Mouse (Mus musculus) right cerebral cortex, postnatal 36 days (tissue): ENCODE measurements around the gene Ccng1.

Source experiments
- DNase-seq, 2 experiments: peaks; one replicate each; pipeline ENCODE4 v3.0.0; 2022; ENCODE audit warnings: low spot score in 2 of 2, mixed read lengths in 1 of 2

Gene Ccng1

DNA sequence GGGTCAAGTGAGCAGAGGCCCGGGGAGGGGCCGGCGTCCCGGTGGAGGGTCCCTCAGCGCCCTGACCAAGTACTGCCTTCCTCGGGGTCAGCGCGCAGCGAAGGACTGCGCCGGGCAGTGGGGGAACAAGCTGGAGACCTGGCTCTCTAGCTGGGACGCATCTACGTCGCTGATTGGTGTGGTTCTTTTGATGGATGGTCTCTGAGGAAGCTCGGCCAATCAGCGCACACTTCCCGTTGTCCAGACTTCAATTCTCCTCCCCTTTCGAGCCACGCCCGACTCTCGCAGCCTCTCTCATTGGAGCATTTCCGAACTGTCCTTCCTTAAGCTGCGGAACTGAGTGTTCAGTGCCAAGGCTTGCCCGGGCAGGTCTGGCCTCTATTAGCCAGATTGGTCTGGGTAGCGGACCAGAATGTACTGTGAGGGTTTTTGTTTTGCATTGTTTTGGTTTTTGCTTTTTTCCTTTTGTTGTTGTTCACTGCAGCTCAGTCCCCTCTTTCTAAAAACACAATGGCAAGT, at the start of gene Ccng1:
Gene Ccng1, minus strand, starts transcription at position 203 of the 519 bp plus-strand sequence.
- peak; percentile 91 to 96 for DNase-seq

DNA sequence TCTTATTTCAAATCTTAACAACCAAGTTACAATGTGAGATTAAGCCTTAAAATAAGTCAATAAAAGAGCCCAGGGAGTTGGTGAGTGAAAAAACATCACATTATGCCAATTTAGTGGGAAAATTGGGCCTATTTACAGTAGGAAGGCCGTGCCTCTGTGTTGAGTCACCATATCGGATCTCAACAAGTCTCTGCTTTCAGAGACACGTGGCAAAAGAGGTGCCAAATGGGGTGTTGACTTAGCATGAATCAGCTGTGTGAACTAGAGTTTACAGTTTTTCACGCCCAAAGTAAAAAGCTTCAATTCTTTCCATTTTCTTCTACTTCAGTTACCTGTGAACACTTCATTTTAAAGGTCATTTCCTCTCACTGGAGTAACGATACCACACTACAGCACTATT, 35.2 kb upstream of the Ccng1 start:
- DNase-seq, result no peak

DNA sequence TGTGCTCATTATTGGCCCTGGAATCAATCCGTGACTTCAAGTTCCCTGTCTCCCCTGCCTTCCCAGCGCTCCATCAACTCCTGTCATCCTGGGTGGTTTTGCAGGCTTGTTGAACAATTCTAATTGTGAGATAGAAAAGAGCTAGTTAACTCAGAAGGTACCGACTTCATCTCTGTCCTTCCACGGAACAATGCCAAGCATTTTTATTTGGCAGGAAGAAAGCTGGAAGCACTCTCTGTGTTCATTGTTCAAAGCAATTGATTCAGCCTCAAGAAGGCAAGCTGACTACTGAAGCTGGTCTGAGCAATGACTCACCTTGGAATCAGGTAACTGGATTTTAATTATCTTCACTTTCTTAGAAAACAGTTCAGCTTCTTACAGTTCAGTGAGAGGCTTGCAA, 34.6 kb upstream of the Ccng1 start:
- no peak for DNase-seq

DNA sequence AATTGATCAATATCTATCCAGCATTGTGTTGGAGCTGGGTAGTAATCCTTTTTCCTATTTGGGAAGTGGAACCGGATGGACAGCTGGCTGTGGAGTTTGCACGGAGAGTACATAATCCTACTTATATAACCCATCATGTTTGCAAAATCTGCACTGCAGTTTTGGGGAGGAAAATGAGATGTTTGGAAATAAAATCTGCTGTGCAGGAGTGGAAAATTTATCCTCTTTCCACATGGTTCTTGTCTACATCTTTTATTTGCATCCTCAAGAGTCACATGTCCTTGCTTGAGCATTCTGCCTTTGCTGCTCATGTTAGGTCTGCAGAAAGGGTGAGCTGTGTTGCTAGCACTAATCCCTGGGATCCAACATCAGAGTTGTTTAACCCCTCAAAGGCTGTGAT, 31.8 kb upstream of the Ccng1 start:
- DNase-seq, result peak in 1 of 2 experiments; percentile 36

DNA sequence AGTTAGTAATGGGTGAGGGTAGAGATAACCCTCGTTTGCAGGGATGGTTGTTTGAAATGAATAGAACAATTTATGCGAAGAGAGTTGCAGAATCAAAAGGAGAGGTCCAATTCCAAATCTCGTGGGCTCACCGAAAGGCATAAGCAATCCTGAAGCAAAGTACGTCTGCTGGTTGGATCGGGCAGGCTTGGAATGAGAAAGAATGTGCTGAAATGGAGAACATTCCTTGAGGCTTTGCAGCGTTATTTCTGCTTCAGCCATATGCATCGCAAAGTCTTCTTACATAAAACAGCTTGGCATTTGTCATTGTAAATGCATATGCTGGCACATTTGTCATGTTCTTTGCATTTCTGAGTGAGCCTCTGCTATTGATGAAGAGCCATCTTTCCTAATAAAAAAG, 29.2 kb upstream of the Ccng1 start:
- DNase-seq, result peak; percentile 28 to 62

DNA sequence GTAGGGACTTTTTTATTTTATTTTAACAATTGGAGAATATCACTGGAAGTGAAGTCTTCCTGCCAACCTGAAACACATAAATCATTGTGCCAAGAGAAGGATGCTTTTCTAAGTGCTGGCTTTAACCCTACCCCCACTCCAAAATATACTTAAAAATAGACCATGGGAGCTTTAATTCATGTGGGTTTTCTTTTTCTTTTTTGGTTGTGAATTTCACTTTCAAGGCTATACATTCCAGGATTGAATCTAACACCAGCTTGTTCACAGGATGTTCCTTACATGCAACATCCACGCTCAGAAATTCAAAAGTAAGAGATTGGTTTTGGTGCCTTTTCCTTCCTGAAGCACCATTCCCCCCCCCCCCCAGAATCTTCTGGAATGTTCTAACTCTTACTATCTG, 28.2 kb upstream of the Ccng1 start:
- no peak for DNase-seq

DNA sequence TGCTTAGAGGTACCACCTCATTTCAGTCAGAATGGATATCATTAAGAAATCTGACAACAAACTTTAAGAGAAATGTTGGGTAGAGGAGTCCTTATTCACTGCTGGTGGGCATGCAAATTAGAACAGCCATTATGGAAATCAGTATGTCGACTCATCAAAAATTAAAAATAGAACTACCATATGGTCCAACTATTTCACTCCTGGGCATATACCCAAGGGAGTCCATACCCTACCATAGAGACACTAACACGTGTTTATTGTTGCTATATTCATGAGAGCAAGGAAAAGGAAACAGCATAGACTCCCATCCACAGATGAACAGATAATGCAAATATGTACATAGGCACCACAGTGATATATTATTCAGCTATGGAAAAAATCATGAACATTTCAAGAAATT, 26.7 kb upstream of the Ccng1 start:
- no peak for DNase-seq

DNA sequence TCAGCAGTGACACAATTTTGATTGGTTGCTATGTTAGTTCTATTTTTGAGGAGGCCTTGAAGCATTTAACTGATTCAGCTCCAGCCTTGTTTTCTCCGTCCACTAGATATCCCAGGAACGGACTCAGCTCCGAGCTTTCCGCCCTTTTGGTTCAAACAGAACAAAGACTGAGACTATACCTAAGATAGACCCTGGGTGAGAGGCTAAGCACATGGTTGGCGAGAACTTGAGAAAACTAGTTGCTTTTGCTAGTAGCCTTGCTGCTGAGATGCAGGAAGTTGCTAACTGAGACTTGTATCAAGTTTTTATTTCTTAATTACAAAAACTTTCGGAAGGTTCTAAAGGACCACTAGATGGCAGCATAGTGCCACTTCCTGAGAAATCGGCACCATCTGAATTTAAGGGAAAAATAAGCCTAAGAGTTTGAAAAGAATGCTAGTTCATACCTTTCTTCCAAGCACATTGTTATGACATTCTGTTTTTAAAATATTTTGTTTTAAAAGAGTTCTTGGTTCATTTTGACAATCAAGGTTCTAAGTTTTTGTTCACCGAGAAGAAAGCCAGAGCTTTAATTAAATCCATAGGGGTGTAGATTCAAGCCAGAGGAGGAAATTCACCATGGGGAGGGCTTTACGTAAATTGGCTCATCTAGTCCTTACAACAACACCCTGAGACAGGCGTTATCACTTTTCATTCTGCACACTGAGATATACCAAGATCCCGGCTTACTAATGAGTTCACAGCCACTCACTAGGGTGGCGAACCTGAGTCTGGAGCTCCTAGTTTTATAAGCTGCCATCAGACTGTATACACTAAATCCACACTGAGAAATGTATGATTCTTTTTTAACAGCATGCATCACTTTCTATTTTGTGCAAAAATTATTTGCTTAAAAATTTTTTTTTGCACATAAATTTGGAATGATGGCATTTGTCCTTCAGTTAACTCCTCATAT, 20.5 kb upstream of the Ccng1 start:
- no peak for DNase-seq

DNA sequence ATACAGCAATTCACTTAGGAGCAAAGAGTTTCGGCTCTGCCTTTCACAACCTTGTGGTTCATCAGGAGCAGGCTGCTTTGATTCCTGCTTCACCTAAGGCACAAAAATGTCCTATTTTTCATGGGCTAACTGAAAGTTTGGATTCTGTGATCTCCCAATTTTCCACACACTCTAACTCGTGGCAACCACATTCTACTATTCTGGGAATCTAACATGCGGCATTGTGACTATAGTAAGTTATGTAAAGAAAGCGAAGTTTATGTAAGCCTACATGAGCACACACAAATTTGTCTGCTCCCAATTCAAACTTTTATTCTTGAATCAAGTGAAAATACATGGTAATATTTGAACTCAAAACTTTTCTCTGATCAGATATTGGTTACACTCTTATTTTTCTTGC, 9.6 kb upstream of the Ccng1 start:
- DNase-seq, result peak in 1 of 2 experiments; percentile 20

DNA sequence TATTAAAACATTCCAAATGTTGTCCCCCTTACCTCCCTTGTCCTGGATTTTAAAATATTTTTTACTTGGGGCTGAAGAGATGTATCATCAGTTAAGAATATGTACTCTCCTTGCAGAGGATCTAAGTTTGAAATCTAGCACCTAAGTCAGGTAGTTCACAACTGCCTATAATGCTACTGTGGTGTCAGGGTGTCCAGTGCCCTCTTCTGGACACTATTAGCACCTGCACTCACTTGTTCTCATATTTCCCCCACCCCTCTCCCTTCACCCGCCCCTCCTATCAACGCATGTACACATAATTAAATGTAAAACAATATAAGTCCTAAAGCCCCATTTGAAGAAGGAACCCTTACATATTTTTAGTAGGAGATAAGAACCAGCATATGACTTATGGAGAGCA, 8.3 kb upstream of the Ccng1 start:
- DNase-seq, result no peak

DNA sequence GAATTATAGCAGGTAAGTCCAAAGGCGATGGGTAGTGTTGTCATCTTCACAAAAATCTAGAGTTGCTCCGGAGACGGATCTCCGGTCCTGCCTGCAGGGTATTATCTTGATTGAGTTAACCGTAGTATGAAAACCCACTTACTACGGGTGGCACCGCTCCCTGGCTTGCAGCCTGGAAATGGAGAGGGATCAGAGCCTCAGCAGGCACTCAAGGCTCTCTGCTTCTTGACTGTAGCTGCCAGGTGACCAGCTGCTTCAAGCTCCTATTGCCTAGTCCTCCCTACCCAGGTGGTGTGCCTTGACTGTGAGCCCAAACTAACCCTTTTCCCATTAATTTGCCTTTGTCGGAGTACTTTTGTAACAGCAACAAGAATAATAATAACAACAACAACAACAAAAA, 4.8 kb upstream of the Ccng1 start:
- no peak for DNase-seq

DNA sequence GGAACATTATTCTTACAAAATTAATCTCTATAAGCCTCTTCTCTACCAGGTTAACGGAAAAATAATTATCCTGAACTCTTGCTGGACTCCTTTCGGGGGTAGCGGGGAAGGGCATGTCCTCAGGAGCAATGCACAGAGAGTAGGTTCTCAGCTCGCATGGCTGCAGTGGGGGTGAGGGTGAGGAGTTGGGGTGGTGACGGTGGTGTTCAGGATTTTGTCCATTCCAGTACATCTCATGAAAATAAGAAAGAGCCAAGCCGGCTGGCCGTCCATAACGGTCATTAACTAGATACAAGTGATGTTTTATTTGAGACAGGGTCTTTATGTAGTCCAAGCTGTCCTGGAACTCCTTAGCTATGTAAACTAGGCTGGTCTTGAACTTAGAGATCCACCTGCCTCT, 857 bp upstream of the Ccng1 start:
- no peak for DNase-seq

DNA sequence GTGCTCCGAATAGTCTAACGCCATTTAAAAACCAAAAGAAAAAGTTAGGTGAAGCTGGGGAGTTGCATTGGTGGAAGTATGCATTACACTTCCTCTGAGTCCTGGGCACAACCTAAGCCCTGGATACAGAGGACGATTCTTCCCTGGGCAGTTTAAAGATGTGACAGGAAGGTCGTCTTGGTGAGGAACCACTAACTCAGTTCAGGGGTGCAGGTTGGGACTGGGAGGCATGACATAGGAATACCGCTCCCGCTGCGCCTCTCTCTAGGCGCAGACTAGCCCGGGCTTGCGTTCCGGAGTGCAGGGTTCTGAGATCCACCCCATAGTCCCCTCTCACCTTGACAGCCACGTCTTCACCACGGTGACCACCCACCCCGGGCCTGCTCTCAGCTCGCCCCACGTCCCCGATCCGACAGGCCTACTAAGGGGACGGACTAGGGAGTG, 425 bp downstream of the Ccng1 start:
- DNase-seq, result no peak

DNA sequence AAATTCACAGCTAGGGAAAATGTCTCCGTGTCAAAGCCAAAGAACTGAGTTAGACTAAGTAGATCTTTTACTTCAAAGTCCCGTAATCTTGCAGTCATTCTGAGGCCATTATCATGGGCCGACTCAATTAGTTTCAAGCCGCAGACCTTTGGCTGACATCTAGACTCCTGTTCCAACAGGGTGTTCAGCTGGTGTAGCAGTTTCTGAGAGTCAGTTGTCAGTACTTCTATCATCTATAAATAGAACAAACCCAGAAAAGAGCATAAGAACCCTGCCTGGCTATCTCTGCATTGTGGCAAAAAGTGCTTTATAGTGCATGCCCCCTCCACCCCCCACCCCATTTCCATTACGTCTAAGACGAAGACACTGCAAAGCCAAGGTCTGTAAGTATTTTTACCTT, 1.3 kb downstream of the Ccng1 start:
- DNase-seq, result no peak

DNA sequence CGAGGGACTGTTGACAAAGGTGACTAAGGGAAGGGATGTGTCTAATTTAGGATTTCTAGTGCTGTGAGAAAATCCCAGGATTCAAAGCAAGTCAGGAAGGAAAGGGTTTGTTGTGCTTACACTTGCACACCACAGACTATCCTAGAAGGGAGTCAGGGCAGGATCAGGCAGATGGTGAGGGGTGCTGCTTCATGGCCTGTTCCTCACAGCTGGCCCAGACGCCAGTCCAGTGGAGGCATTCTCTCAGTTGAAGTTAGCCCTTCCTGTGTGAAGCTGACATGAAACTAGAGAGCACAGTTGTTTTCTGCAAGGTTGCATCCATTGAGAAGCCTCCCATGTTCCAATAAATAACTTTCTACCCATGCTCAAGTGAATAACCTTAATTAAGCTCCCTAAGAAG, 7.4 kb downstream of the Ccng1 start:
- no peak for DNase-seq

DNA sequence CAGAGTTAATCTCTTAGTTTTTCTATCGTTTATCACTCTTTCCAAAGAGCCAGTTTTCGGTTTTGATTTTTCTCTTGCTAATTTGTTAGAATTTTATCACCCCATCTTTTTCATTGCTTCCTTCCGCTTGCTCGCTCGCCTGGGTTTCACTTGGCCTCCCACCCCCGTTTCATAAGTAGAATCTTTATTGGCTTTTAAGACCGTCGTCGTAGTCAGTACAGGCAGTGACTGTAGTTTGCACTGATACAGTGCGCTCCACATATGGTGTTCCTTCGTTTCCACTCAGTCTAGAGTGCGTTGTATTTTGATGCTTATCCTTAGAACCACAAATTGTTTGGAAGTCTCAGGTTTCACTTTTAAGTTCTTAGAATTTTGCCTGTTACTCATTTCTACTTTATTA, 8.8 kb downstream of the Ccng1 start:
- DNase-seq, result no peak

DNA sequence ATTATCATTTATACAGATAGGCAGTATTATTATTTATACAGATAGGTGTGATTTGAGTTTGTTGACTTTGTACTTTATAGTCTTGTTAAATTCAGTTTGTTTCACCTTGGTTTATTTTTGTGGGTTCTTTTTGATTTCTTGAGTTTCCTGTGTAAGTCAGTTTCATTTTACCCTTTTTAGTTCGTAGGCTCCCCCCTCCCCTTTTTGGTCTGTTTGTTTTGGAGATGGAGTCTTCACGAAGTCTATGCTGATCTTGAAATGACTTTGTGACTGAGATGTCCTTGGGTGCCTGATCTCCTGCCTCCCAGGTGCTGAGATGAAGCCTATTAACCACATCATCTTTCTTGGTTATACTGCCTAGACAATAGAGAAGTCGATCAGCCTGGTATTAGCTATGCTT, 10.8 kb downstream of the Ccng1 start:
- DNase-seq, result no peak

DNA sequence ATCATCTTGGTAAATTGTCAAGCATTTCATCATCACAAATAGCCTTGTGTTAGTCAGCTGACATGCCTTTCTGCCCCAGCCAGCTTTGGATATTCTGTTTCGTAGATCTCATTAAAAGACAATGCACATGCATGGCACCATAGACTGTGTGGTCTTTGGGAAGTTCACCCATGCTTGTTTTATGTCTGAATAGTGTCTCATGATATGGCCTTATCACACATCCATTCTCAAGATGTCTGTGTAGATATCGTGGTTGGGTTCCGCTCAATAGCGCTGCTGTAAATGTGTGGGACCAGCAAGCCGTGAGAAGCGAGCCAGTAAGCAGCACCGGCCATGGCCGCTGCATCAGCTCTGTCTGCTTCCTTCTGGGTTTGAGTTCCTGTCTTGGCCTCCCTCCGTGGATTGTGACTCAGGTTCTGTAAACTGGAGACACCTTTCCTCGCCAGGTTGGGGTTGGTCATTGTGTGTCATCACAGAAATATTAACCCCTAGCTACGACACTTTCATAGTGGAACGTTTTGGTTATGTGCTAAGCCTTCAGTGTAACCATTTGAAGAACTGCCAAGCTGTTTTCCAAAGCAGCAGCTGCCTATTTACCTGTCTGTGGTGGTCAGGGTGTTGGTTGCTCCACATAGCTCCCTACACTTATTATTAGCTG, 13.4 kb downstream of the Ccng1 start:
- DNase-seq, result no peak

DNA sequence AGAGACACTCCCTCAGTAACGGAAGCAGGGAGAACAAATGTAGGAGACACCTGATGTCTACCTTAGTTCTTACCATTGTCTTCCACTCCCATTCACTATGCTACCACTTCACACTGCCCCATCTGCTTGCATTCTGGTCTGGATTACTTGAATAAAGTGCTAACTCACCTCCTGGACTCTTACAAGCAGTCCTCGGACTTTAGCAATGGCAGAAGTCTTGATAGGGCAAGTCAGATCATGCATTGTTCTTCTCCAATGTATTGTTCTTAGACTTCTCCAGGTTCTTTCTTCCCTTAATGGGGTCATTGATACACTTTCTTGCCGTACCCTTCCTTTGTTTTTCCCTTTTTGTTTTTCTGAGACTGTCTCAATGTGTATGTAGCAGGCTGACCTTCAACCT, 17.7 kb downstream of the Ccng1 start:
- no peak for DNase-seq

DNA sequence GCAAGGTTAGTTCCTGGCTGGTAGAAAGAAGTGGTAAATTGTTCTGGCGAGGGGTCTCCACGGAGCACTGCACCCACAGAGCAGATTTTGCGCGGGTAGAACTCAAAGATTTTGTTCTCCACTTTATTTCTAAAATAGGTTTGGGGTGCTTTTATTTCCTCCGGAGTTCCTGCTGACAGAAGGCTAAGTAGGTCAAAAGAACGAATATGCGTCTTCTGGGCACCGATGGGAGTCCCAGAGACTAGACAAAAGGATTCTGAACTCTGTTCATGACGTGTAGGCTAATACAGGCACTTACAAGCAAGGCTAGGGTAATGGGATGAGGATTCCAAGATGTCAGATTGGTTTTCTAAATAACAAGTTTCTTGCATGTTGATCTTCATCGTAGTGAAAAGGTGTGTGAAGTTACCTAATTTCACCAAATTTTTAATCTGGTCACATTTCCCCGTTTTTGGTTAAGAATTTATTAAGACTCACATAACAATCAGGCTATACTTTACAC, 20.8 kb downstream of the Ccng1 start:
- DNase-seq, result no peak

DNA sequence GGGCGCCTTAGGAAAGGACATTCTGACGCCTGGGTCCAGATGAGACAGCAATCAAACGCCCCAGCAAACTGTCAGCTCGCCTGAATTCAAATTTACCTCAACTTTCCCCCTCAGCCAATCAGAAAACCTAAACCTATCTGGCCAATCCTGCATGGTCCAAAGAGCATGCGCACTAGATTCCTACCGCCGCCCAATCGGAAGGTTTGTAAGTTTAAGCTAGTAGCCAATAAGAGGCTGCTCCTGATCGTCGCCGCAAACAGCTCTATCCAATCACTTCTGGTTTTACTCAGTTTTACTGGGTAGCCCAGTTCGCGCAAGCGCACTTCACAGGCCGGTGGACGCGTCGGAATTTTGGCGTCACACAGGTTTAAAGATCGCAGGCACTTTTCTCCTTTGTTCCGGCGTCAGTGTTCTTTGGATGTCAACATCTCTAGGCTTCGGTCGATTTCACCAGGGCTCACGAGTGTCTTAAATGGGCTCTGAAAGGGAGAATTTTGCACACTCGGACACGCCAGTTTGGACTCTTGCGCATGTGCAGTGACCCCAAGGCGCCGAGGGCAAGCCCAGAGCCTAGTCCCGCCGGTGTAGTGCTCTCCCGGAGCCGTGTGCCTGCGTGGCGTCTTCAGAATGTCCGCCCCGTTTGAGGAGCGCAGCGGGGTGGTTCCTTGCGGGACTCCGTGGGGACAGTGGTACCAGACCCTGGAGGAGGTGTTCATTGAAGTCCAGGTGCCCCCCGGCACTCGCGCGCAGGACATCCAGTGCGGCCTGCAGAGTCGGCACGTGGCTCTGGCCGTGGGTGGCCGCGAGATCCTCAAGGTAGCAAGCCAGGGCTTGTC, 21.6 kb downstream of the Ccng1 start, which contains the start of the genes Hmmr and Nudcd2:
Gene Hmmr, minus strand, starts transcription at position 84 of the 836 bp plus-strand sequence.
Gene Nudcd2, plus strand, starts transcription at position 329 of the 836 bp plus-strand sequence.
- DNase-seq, result peak; percentile 93 to 96

DNA sequence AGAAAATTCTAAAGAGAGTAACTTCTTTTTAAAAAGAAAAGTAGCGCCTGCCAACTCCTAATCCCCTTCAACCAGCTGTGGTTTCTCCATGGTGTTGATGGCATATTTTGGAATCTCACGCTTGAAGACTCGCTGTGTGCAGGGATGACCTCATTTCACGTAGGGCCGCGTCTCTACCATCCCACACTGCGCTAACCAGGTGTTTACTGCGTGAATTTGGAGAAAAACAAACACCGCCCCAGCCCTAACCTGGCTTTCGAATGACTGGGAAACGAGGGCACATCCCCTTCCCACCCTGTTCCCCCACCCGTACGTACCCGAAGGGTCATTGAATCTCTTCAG, 22.1 kb downstream of the Ccng1 start:
- DNase-seq, result no peak
